Mouse (Mus musculus): ENCODE results near the gene Hamp2.
A peak's percentile ranks its signal among the peaks of the same experiment; 100 is the strongest.

DNA sequence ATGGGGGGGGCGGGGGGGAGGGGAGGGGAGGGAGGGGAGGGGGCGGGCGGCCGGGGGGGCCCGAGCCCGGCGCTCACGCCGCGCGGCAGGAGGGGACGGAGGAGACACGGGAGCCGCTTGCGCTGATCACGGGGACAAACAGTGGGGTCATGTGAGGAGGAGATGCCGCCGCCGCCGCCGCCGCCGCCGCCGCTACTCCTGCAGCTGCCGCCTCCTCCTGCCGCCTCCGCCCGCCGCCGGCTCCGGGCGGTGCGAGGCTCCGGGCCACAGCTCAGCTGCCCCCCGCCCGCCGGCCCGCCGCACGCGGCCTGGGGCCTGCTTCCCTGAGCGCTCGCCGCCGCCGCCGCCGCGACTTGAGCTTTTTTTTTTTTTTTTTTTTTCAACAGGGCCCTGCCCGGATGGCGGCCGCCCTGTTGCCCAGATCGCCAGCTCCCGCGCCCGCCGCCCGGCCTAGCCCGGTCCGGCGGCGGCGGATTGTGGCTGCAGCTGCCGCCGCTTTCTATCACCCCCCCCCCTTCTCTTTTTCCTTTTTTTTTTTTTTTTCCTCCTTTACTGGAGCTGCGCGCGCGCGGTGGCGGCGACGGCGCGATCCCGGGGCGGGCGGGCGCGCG, 32.4 kb upstream of the Hamp2 start, which contains the start of gene Usf2:
- TF ChIP-seq CTCF (IDR thresholded peaks at IDR 0.05; ENCODE audit: borderline replicate concordance, insufficient read depth, low read length) (no peak), POLR2A (IDR thresholded peaks at IDR 0.05; ENCODE audit: low read depth, low read length) (0 out of 2 replicates have a peak, but pooled peaks have one; percentile 35)
